In the genomic region with DNA sequence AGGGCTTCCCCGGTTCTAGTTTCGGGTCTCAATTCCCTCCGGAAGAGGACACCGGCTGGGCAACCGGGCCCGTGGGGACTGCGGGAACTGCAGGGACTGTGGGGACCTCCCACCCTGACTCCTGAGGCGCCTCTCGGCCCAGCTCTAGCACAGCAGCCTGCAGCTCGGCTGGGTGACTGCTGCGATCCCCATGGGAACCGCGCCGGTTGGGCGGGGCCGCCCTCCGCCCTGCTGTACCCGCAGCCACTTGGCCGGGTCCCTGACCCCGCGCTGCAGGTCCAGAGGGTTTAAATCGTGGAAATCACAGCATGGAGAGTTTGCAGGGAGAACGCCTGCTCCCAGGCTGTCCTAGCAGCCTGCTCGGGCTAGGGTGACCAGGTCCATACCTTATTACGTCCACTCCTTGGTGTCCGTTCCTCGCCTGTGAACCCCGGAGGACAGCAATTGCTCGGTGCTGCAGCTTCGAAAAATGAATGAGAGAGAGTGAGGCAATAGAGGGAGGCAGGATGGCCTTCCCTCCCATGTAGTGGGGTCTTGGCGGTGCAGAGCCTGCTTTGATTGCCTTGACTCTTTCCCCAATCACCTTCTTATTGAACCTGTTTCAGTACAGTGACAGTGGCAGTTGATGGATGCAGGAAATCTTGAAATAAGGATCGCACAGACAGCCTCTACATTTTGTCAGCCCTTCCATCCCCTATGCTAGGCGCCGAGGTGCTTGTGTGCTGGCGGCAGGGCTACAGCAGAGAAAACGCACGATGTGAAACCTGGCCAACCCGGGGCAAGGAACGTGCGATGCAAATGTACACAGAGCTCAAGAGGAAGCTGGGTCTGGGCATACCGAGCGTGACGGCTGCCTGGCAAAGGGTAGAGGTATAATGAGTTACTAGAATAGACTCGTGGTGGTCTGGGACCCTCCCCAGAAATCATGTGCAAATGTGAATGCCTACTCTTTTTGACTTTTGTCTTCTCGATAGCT, we compare ENCODE assay signal across 8 mouse cellular contexts. TPM values are rescaled to one million over a fixed set of nuclear protein-coding genes. Genes with fewer than 3 reads are reported as not detected.
DNase-seq lines count a peak whose midpoint lies in the region; ATAC-seq and TF ChIP-seq lines count a peak whose summit lies in the region.

Cdkl1 (minus strand) TSS at position 738 of the 976 bp plus-strand sequence.

- H3K27ac ChIP-seq in bone marrow macrophage, adult 2 months (ENCODE audit: insufficient read depth, low read depth, low read length): no peak within 1 kb of the TSS
- H3K27ac ChIP-seq in embryonic fibroblast, embryonic 13.5 days (ENCODE audit: insufficient read depth, low read length): no peak within 1 kb of the TSS
- no peak within 1 kb of the TSS for H3K27ac ChIP-seq in limb, embryonic 14.5 days (replicated peaks; ENCODE audit: low read depth, low read length)
- H3K27ac ChIP-seq in midbrain, embryonic 14.5 days (replicated peaks; ENCODE audit: low read depth, low read length): peak within 1 kb of the TSS; percentile 66
- peak within 1 kb of the TSS; percentile 49 for H3K27ac ChIP-seq in spleen, adult 2 months (ENCODE audit: insufficient read depth, low read length)

- peak within 1 kb of the TSS; percentile 67 for H3K4me3 ChIP-seq in bone marrow macrophage, adult 2 months (ENCODE audit: insufficient read depth, low read length)
- H3K4me3 ChIP-seq in embryonic fibroblast, embryonic 13.5 days (ENCODE audit: insufficient read depth, low read length): peak within 1 kb of the TSS; percentile 35
- H3K4me3 ChIP-seq in limb, embryonic 14.5 days (replicated peaks; ENCODE audit: low read length): peak within 1 kb of the TSS; percentile 51
- H3K4me3 ChIP-seq in midbrain, embryonic 14.5 days (replicated peaks; ENCODE audit: low read depth, low read length): peak within 1 kb of the TSS; percentile 54
- peak within 1 kb of the TSS; percentile 57 for H3K4me3 ChIP-seq in spleen, adult 2 months (ENCODE audit: extremely low read depth, insufficient read depth, insufficient read length)

- no peaks in the 10 kb centered on the region for H3K9me3 ChIP-seq in limb, embryonic 14.5 days (ENCODE audit: control insufficient read depth, low read length)
- no peaks in the 10 kb centered on the region for H3K9me3 ChIP-seq in midbrain, embryonic 14.5 days (ENCODE audit: control insufficient read depth, low read length)

- no peaks in the 10 kb centered on the region for H3K36me3 ChIP-seq in limb, embryonic 14.5 days (ENCODE audit: control insufficient read depth, insufficient read depth, low read length)
- no peaks in the 10 kb centered on the region for H3K36me3 ChIP-seq in midbrain, embryonic 14.5 days (ENCODE audit: control insufficient read depth, insufficient read depth, low read length)
- H3K36me3 ChIP-seq in spleen, adult 2 months (ENCODE audit: control insufficient read depth, insufficient read depth, low read length): no peaks in the 10 kb centered on the region

- H3K4me1 ChIP-seq in bone marrow macrophage, adult 2 months (ENCODE audit: control insufficient read depth, insufficient read depth, low read length): no peaks in the 10 kb centered on the region
- H3K4me1 ChIP-seq in embryonic fibroblast, embryonic 13.5 days (ENCODE audit: control insufficient read depth, insufficient read depth, low read length): peaks cover 3% of the 10 kb centered on the region; the same call in 1 of the 2 replicates
- H3K4me1 ChIP-seq in limb, embryonic 14.5 days (ENCODE audit: control insufficient read depth, insufficient read depth, low read length): peaks cover 13% of the 10 kb centered on the region
- H3K4me1 ChIP-seq in midbrain, embryonic 14.5 days (ENCODE audit: control insufficient read depth, insufficient read depth, low read length): peaks cover 13% of the 10 kb centered on the region
- no peaks in the 10 kb centered on the region for H3K4me1 ChIP-seq in spleen, adult 2 months (ENCODE audit: control insufficient read depth, insufficient read depth, insufficient read length)

- no peak for TF ChIP-seq POLR2A in bone marrow macrophage, adult 2 months (IDR thresholded peaks at IDR 0.05; ENCODE audit: borderline replicate concordance, low read depth, low read length)
- no peak for TF ChIP-seq POLR2A in embryonic fibroblast, embryonic 13.5 days (IDR thresholded peaks at IDR 0.05; ENCODE audit: low read depth, low read length)
- TF ChIP-seq POLR2A in limb, embryonic 14.5 days (IDR thresholded peaks at IDR 0.05; ENCODE audit: borderline replicate concordance, extremely low read depth, insufficient read depth, insufficient read length): no peak
- TF ChIP-seq POLR2A in spleen, adult 2 months (IDR thresholded peaks at IDR 0.05; ENCODE audit: low read depth, low read length): no peak

- H3K27me3 ChIP-seq in limb, embryonic 14.5 days (ENCODE audit: control insufficient read depth, insufficient read depth, low read length): peaks cover 7% of the 10 kb centered on the region
- H3K27me3 ChIP-seq in midbrain, embryonic 14.5 days (ENCODE audit: control insufficient read depth, insufficient read depth, low read length): 0 out of 2 replicates have a peak, but pooled peaks cover 2% of the 10 kb centered on the region
- H3K27me3 ChIP-seq in spleen, adult 2 months (ENCODE audit: control insufficient read depth, insufficient read depth, low read length): no peaks in the 10 kb centered on the region; the same call in 1 of the 2 replicates

- H3K4me2 ChIP-seq in limb, embryonic 14.5 days (replicated peaks; ENCODE audit: low read depth, low read length, severe bottlenecking): peak within 1 kb of the TSS; percentile 99
- peak within 1 kb of the TSS; percentile 99 for H3K4me2 ChIP-seq in midbrain, embryonic 14.5 days (ENCODE audit: low read length)

- WGBS in limb, embryonic 14.5 days: 3% methylated on average over 45 of the region's 45 CpGs
- WGBS in midbrain, embryonic 14.5 days: 2% methylated on average over 45 of the region's 45 CpGs
- WGBS in spleen, adult 2 months: 1% methylated on average over 45 of the region's 45 CpGs

- ATAC-seq in limb, embryonic 14.5 days (ENCODE audit: low FRiP score, low read depth): no peak
- peak; percentile 80 for ATAC-seq in midbrain, embryonic 14.5 days (ENCODE audit: low FRiP score, low TSS enrichment)

- DNase-seq in B cell, adult 2 months: peak; percentile 80
- peak; percentile 44 to 46 for DNase-seq in heart, adult 9 months (ENCODE audit: low spot score in 2 of 2)
- DNase-seq in kidney, adult 8-10 months: peak; percentile 87
- DNase-seq in limb, embryonic 14.5 days (ENCODE audit: low spot score): no peak
- peak; percentile 75 for DNase-seq in midbrain, embryonic 14.5 days
- DNase-seq in spleen, adult 2 months (ENCODE audit: low read depth in 1 of 2, low spot score in 2 of 2): peak; percentile 37 to 72

- peak within 1 kb of the TSS; percentile 59 for H3K9ac ChIP-seq in limb, embryonic 14.5 days (ENCODE audit: low read depth, low read length, severe bottlenecking)
- H3K9ac ChIP-seq in midbrain, embryonic 14.5 days (replicated peaks; ENCODE audit: low read length): peak within 1 kb of the TSS; percentile 70

- no peak for TF ChIP-seq CTCF in bone marrow macrophage, adult 2 months (IDR thresholded peaks at IDR 0.05; ENCODE audit: low read depth, low read length)
- no peak for TF ChIP-seq CTCF in embryonic fibroblast, embryonic 13.5 days (IDR thresholded peaks at IDR 0.05; ENCODE audit: borderline replicate concordance, insufficient read depth, low read length)
- no peak for TF ChIP-seq CTCF in spleen, adult 2 months (IDR thresholded peaks at IDR 0.05; ENCODE audit: extremely low read depth, insufficient read depth, insufficient read length, insufficient replicate concordance)

RNA-seq across cellular contexts. Expression of gene Cdkl1, which starts in this region (rescaled TPM):
- not detected in 2 replicates for polyA plus RNA-seq in bone marrow macrophage, adult 2 months (2012; ENCODE audit: insufficient read depth, insufficient read length, missing spikeins)
- polyA plus RNA-seq in embryonic fibroblast, embryonic 13.5 days (2011; ENCODE audit: insufficient read length, low read depth, missing spikeins): 2.1 and 4.8 TPM in 2 replicates
- 0.86 and 1.9 TPM in 2 replicates for polyA plus RNA-seq in limb, embryonic 14.5 days (2012; rRNA removed)
- 1.7 and 2.2 TPM in 2 replicates for polyA plus RNA-seq in limb, embryonic 14.5 days (2014; fragmentation: Nextera tagmentation; extraction: Ambion mirVana)
- polyA plus RNA-seq in midbrain, embryonic 14.5 days (2014; fragmentation: Nextera tagmentation; extraction: Ambion mirVana): 7.1 and 11.4 TPM in 2 replicates
- 2.2 and 2.7 TPM in 2 replicates for polyA plus RNA-seq in spleen, adult 2 months (2012; rRNA removed)

Comparison
In these comparisons a context has a peak if more than half of its experiments do, and no peak if none do; other contexts are left out.
1. H3K27ac ChIP-seq: peak in midbrain, embryonic 14.5 days (single experiment) and spleen, adult 2 months (single experiment); none in bone marrow macrophage, adult 2 months (single experiment), embryonic fibroblast, embryonic 13.5 days (single experiment) and limb, embryonic 14.5 days (single experiment).
2. Peak in every context shown above with its lines, with median percentiles within 50 percentile points of each other: H3K4me3 ChIP-seq.